Mouse (Mus musculus) lung, embryonic 15.5 days (tissue): ENCODE measurements around the gene Ecm2. TPM values are rescaled to one million over a fixed set of nuclear protein-coding genes. Genes with fewer than 3 reads are reported as not detected.

Source experiments
- ATAC-seq: fragments of 200-750 bp; cut with Nextera tagmentation; 2 replicates; pipeline ENCODE4 v1.8.0; 2017; ENCODE audit warnings: moderate number of reproducible peaks, borderline replicate concordance; ENCODE audit not compliant: low FRiP score, low TSS enrichment; ENCODE audit errors: extremely low read depth
- H3K27ac ChIP-seq: fragments of 300-500 bp; sonication (generic); 2 replicates; pipeline ENCODE4 v1.5.1; 2015; ENCODE audit warnings: moderate library complexity, mild to moderate bottlenecking, inconsistent platforms
- H3K27me3 ChIP-seq: fragments of 300-500 bp; sonication (generic); 2 replicates; pipeline ENCODE4 v1.6.1; 2015; ENCODE audit warnings: inconsistent platforms
- H3K36me3 ChIP-seq: fragments of 300-500 bp; sonication (generic); 2 replicates; pipeline ENCODE4 v1.6.1; 2015; ENCODE audit warnings: inconsistent platforms
- H3K4me1 ChIP-seq: fragments of 300-500 bp; sonication (generic); 2 replicates; pipeline ENCODE4 v1.6.1; 2015; ENCODE audit warnings: inconsistent platforms
- H3K4me2 ChIP-seq: fragments of 300-500 bp; sonication (generic); 2 replicates; pipeline ENCODE4 v1.6.1; 2015; ENCODE audit warnings: inconsistent platforms, mild to moderate bottlenecking, moderate library complexity
- H3K4me3 ChIP-seq: fragments of 300-500 bp; sonication (generic); 2 replicates; pipeline ENCODE4 v1.5.1; 2015; ENCODE audit warnings: mild to moderate bottlenecking, inconsistent platforms
- H3K9ac ChIP-seq: fragments of 300-500 bp; sonication (generic); 2 replicates; pipeline ENCODE4 v1.6.1; 2015; ENCODE audit warnings: inconsistent platforms
- H3K9me3 ChIP-seq: fragments of 300-500 bp; sonication (generic); 2 replicates; pipeline ENCODE4 v1.6.1; 2016; ENCODE audit warnings: inconsistent platforms
- WGBS: fragments of 180-500 bp; shearing (Covaris S2); methylation state at CpG from one replicate; pipeline ENCODE4 v1.1.7; 2015; 5-methylcytosine and 5-hydroxymethylcytosine counted together
- polyA plus RNA-seq: library from polyadenylated mRNA; unstranded; fragments of >200 nt; fragmentation: Nextera tagmentation; extraction: Ambion mirVana; gene quantifications from 2 replicates; pipeline ENCODE4 v1.2.1, GENCODE M21; 2015

Ecm2 gene
- polyA plus RNA-seq, 1 experiment from 2014 or later = 1.6 TPM

GRCm38 (mm10) chr13:49526235-49526634 lies 21.6 kb downstream of the Ecm2 start:
- H3K9me3 ChIP-seq = no peaks in the 10 kb centered on the region
- ATAC-seq = no peak
- 57% methylated on average over 2 of the region's 2 CpGs for WGBS
- no peak overlapping the region for H3K4me2 ChIP-seq
- no peaks in the 10 kb centered on the region for H3K4me1 ChIP-seq
- no peak overlapping the region for H3K9ac ChIP-seq
- H3K4me3 ChIP-seq = no peak overlapping the region
- H3K27me3 ChIP-seq = no peaks in the 10 kb centered on the region
- peak overlapping the region; percentile 25; the same call in 1 of the 2 replicates for H3K27ac ChIP-seq
- no peaks in the 10 kb centered on the region for H3K36me3 ChIP-seq

- H3K9me3 ChIP-seq = no peaks in the 10 kb centered on the region
- H3K27ac ChIP-seq = no peak overlapping the region
- no peaks in the 10 kb centered on the region for H3K4me1 ChIP-seq
- no peak overlapping the region for H3K4me2 ChIP-seq
- H3K9ac ChIP-seq = no peak overlapping the region
- no peak overlapping the region for H3K4me3 ChIP-seq
- no peak for ATAC-seq
- no peaks in the 10 kb centered on the region for H3K36me3 ChIP-seq
- H3K27me3 ChIP-seq = no peaks in the 10 kb centered on the region
- WGBS = 92% methylated on average over 4 of the region's 4 CpGs
Measured at GRCm38 (mm10) chr13:49530636-49531035, 26.0 kb downstream of the Ecm2 start.

GRCm38 (mm10) chr13:49536946-49537345 lies 32.3 kb downstream of the Ecm2 start:
- Histone ChIP-seq H3K9ac (no peak overlapping the region), H3K4me2 (no peak overlapping the region), H3K4me3 (no peak overlapping the region), H3K27ac (no peak overlapping the region), H3K9me3 (no peaks in the 10 kb centered on the region), H3K36me3 (no peaks in the 10 kb centered on the region), H3K4me1 (no peaks in the 10 kb centered on the region), H3K27me3 (no peaks in the 10 kb centered on the region)
- ATAC-seq = no peak
- 98% methylated on average over 1 of the region's 1 CpGs for WGBS

- H3K27me3 ChIP-seq = no peaks in the 10 kb centered on the region
- H3K27ac ChIP-seq = no peak overlapping the region
- no peak overlapping the region for H3K9ac ChIP-seq
- H3K4me3 ChIP-seq = no peak overlapping the region
- no peak overlapping the region for H3K4me2 ChIP-seq
- no peaks in the 10 kb centered on the region for H3K36me3 ChIP-seq
- WGBS = 83% methylated on average over 1 of the region's 1 CpGs
- H3K9me3 ChIP-seq = no peaks in the 10 kb centered on the region
- no peak for ATAC-seq
- no peaks in the 10 kb centered on the region for H3K4me1 ChIP-seq
Measured at GRCm38 (mm10) chr13:49538693-49539092, 34.1 kb downstream of the Ecm2 start.

DNA sequence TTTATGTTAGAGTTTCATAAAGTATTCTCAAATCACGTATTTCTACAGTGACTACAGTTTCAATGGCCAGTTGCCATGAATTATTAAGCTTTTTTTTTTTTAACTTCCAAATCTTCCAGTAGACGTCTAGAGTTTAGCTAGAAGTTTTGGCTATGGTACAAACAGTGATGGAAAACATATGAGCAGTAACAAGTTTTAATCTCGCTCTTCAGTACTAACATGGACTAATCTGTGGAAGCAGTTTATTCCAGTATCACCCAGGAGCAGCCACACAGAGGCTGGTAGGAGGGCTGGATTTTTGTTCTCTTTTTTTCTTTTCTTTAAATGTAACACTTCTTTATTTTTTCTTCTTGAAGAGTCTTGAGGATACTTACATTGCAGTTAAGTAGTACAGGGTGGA lies 39.7 kb downstream of the Ecm2 start, which contains the start of gene Aspn:
Gene Aspn, plus strand, starts transcription at position 165 of the 400 bp plus-strand sequence.
- no peak within 1 kb of the TSS for H3K4me2 ChIP-seq
- H3K4me3 ChIP-seq = no peak within 1 kb of the TSS
- H3K4me1 ChIP-seq = no peaks in the 10 kb centered on the region
- no peak within 1 kb of the TSS for H3K9ac ChIP-seq
- no peaks in the 10 kb centered on the region for H3K9me3 ChIP-seq
- H3K36me3 ChIP-seq = no peaks in the 10 kb centered on the region
- WGBS = 55% methylated on average over 3 of the region's 3 CpGs
- H3K27me3 ChIP-seq = no peaks in the 10 kb centered on the region
- peak; percentile 67; the same call in 1 of the 2 replicates for ATAC-seq
- H3K27ac ChIP-seq = no peak within 1 kb of the TSS

DNA sequence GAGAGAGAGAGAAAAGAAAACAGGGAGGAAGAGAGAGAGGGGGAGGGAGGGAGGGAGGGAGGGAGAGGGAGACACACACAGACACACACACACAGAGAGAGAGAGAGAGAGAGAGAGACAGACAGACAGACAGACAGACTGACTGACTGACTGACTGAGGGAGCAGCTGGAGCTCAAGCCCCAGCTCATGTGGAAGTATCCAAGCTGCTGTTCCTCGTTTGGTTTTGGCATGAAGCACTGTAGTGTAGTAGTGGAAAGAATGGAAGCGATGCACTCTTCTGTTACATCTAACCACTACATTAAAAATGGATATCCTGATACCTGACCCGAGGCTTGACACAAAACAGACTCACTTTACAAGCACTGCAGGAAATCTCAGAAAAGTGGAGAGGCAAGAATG lies 41.0 kb downstream of the Ecm2 start:
- Histone ChIP-seq H3K27me3 (no peaks in the 10 kb centered on the region), H3K27ac (peak overlapping the region; percentile 50; the same call in 1 of the 2 replicates), H3K4me2 (0 out of 2 replicates have a peak overlapping the region, but pooled peaks have one; percentile 6), H3K9ac (no peak overlapping the region), H3K4me1 (no peaks in the 10 kb centered on the region), H3K9me3 (no peaks in the 10 kb centered on the region), H3K4me3 (no peak overlapping the region), H3K36me3 (no peaks in the 10 kb centered on the region)
- 57% methylated on average over 3 of the region's 3 CpGs for WGBS
- ATAC-seq = no peak

DNA sequence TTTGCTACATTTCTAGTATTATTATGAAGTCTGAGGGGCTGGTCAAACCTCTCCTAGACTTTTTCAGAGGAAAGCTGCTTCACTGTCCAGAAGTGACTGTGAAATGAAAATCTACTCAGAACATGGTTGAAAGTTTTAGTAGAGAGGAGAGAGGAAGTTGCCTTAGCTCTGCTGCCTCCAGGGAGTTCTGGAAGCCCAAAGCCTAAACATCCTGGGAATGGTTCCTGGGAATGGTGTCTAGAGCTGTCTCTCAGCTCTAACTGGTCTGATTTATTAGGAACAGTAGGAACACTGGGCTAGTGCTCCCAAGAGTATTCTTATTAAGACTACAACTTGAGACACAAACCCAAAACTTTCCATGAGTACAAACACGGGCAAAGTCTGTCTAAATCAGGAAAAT lies 41.9 kb downstream of the Ecm2 start:
- Histone ChIP-seq H3K36me3 (no peaks in the 10 kb centered on the region), H3K27me3 (no peaks in the 10 kb centered on the region), H3K4me1 (no peaks in the 10 kb centered on the region), H3K27ac (peak overlapping the region; percentile 11; the same call in 1 of the 2 replicates), H3K4me2 (no peak overlapping the region), H3K4me3 (no peak overlapping the region), H3K9ac (no peak overlapping the region), H3K9me3 (no peaks in the 10 kb centered on the region)
- ATAC-seq = no peak
- WGBS = 68% methylated on average over 1 of the region's 1 CpGs

GRCm38 (mm10) chr13:49547563-49548150 lies 43.0 kb downstream of the Ecm2 start:
- ATAC-seq = no peak
- no peaks in the 10 kb centered on the region for H3K9me3 ChIP-seq
- no peak overlapping the region for H3K9ac ChIP-seq
- 0 out of 2 replicates have a peak overlapping the region, but pooled peaks have one; percentile 33 for H3K27ac ChIP-seq
- 65% methylated on average over 1 of the region's 1 CpGs for WGBS
- no peak overlapping the region for H3K4me3 ChIP-seq
- no peak overlapping the region for H3K4me2 ChIP-seq
- no peaks in the 10 kb centered on the region for H3K27me3 ChIP-seq
- no peaks in the 10 kb centered on the region for H3K4me1 ChIP-seq
- H3K36me3 ChIP-seq = no peaks in the 10 kb centered on the region

GRCm38 (mm10) chr13:49549616-49550015 lies 45.0 kb downstream of the Ecm2 start:
- Histone ChIP-seq H3K9me3 (no peaks in the 10 kb centered on the region), H3K9ac (no peak overlapping the region)
- 90% methylated on average over 3 of the region's 3 CpGs for WGBS

GRCm38 (mm10) chr13:49554519-49554918 lies 49.9 kb downstream of the Ecm2 start:
- Histone ChIP-seq H3K4me2 (no peak overlapping the region), H3K9ac (no peak overlapping the region), H3K4me1 (0 out of 2 replicates have a peak, but pooled peaks cover 3% of the 10 kb centered on the region), H3K9me3 (no peaks in the 10 kb centered on the region), H3K36me3 (no peaks in the 10 kb centered on the region), H3K27me3 (no peaks in the 10 kb centered on the region), H3K4me3 (no peak overlapping the region), H3K27ac (no peak overlapping the region)
- ATAC-seq = no peak
- WGBS = 66% methylated on average over 5 of the region's 5 CpGs

More at GRCm38 (mm10) chr13:49549616-49550015, 45.0 kb downstream of the Ecm2 start:
- no peak overlapping the region for H3K27ac ChIP-seq
- H3K36me3 ChIP-seq = no peaks in the 10 kb centered on the region
- no peak overlapping the region for H3K4me2 ChIP-seq
- no peak for ATAC-seq
- H3K27me3 ChIP-seq = no peaks in the 10 kb centered on the region
- H3K4me1 ChIP-seq = no peaks in the 10 kb centered on the region
- H3K4me3 ChIP-seq = no peak overlapping the region

- Histone ChIP-seq H3K4me3 (no peak overlapping the region), H3K36me3 (no peaks in the 10 kb centered on the region), H3K27ac (no peak overlapping the region), H3K9me3 (no peaks in the 10 kb centered on the region), H3K4me1 (0 out of 2 replicates have a peak, but pooled peaks cover 3% of the 10 kb centered on the region), H3K4me2 (no peak overlapping the region), H3K27me3 (no peaks in the 10 kb centered on the region), H3K9ac (no peak overlapping the region)
- no peak for ATAC-seq
- 62% methylated on average over 1 of the region's 1 CpGs for WGBS
Measured at GRCm38 (mm10) chr13:49556203-49556602, 51.6 kb downstream of the Ecm2 start.

GRCm38 (mm10) chr13:49556924-49557323 lies 52.3 kb downstream of the Ecm2 start:
- Histone ChIP-seq H3K27me3 (no peaks in the 10 kb centered on the region), H3K27ac (no peak overlapping the region), H3K4me3 (no peak overlapping the region), H3K36me3 (no peaks in the 10 kb centered on the region), H3K4me2 (no peak overlapping the region), H3K9me3 (no peaks in the 10 kb centered on the region), H3K4me1 (0 out of 2 replicates have a peak, but pooled peaks cover 3% of the 10 kb centered on the region), H3K9ac (no peak overlapping the region)
- WGBS = 59% methylated on average over 1 of the region's 1 CpGs
- ATAC-seq = no peak
